Mouse (Mus musculus) layer of hippocampus, postnatal 36 days (tissue): Measurements from ENCODE around the gene Dmrt3. TPM values are rescaled to one million over a fixed set of nuclear protein-coding genes. Genes with fewer than 3 reads are reported as not detected.

Experiments
- DNase-seq, 2 experiments: peaks; one replicate each; pipeline ENCODE4 v3.0.0; 2022
- total RNA-seq, 2 experiments: library from RNA; stranded (reverse); gene quantifications; 2 replicates each; pipeline ENCODE4 v1.2.3; 2021

The Dmrt3 gene
- under 1 TPM; 0.65 to 0.86 TPM for total RNA-seq

GRCm38 (mm10) chr19:25610015-25610410, at the start of gene Dmrt3:
TSS of gene Dmrt3 (plus strand) at chr19:25610301.
- DNase-seq = no peak

DNA sequence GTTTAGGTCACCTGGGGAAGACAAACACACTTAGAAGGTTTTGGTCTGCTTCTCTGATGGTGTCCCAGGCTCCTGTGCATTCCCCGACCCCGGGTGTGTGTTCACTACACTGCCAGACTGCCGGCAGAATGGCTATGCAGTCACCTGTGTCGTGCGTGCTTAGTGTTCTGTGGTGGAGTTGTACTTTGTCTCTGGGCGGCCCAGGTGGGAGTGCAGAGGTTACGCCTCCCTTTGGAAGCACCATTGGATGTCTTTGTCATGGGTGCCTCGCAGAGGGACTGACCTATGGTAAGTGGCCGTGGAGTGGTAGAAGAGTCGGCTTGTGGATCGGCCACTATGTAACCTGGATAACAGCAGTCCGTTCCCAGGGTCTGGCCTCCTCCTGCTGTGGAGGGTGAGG, 45.7 kb upstream of the Dmrt3 start:
- DNase-seq = no peak

DNA sequence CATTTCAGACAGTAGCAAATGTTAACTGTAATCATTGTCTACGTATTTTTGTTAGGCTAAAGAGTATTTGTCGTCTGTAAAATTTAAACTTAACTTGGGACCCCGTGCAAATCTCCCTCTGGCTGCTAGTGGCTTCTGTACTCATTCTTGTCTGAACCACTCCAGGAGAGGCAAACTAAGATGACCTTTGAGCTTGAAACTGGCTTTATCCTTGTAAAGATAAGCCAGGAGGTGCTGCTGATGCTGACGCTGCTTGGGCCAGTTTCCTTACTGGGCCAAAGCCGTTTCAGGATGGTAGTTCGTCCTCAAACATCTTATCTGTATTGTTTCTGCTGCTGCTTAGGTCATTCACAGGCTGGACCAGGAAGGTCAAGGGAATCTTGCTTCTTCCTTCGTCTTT, 40.3 kb upstream of the Dmrt3 start:
- DNase-seq = no peak

DNA sequence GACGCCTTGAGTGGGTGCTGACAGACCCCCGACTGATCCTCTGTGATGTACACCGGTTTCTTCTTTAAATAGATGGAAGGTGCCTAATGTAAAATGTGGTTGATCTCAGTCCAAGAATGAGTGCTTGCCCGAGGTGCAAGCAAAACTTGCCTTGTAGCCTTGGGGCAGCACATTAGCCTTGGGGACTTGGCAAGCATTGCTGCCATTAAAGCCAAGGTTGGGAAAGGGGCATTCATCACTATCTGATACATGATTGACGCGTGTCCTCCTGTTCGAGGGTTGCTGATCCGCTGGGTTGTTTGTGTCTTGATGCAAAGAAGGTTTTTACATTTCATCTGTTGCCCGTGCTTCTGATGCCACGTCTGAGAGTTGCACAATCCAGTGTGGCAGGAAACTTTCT, 35.7 kb upstream of the Dmrt3 start:
- DNase-seq = no peak

DNA sequence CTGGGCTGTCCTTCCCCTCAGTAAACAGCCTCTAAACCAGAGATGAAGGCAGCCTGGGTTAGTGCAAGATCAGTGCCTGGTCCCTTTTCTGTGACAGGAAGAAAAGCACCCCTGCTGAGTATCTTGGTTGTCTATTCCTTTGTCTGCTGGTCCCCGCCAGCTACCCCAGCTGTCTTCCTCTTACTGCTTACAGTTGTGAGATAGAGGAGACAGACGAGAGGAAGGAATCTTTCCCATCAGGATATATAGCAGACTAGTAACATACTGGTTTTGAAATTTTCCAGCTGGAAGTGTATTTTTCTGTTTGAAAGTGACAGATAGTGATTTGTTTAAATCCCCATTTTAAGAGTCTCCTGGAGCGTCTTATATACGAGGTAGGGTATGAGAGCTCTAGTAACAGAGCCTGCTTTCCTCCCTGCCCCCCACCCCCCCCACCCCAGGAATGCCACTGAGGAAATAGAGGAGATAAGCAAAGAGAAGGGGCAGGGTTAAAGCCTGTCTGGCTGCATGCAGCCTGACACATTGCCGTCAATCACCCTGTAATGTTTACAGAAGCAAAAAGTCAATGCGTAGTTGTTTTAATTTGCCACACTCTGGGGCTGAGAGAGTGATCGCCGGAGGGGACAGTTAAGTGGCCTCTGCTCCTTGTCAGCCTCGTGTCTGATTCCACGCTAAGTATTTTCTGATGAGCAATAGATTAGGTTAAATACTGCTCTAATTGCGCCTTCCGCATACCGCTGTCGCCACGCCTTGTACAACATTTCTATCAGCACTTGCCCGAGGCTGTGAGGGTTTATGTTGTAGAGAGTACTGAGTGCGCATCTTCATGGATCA, 34.9 kb upstream of the Dmrt3 start:
- DNase-seq = no peak

DNA sequence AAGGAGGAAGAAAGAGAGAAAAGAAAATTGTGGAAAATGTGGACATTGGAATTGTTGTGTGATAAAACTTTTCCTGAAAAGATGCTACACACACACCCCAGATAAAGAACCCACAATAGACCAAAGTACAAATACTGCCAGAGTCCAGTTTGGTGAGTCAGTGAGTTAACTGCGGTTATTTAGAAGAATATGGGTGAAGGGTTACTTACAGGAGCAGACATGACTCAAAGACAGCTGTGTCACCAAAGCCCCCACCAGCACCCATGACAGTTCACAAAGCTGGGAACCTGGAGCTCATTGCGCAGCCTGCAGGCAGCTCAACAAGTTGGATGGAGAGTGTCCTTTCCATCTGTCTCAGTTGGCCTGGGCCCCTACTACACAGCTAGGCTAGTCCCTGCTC, 31.7 kb upstream of the Dmrt3 start:
- no peak for DNase-seq

- no peak for DNase-seq
Measured at GRCm38 (mm10) chr19:25579440-25579839, 30.7 kb upstream of the Dmrt3 start.

DNA sequence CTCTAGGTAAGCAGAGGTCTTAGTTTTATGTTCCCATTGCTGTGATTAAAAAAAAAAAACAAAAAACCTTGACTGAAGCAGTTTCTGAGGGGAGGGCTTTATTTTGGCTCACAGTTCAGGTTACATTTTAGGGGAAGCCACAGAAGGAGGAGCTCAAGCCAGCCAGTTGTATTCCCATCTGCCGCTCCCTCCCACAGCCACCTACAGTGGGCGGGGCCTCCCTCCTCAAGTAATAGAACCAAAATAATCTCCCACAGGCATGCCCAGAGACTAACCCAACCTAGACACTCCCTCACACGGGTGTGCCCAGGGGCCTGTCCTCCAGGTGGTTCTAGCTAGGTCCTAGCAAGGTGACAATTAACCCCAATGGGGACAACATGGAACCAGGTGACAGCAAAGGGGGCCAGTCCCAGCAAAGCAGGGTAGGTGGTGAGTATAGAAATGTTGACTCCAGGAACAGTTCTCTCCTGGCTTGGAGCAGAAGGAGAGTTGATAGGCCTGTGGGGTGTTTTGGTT, 12.3 kb upstream of the Dmrt3 start:
- no peak for DNase-seq

DNA sequence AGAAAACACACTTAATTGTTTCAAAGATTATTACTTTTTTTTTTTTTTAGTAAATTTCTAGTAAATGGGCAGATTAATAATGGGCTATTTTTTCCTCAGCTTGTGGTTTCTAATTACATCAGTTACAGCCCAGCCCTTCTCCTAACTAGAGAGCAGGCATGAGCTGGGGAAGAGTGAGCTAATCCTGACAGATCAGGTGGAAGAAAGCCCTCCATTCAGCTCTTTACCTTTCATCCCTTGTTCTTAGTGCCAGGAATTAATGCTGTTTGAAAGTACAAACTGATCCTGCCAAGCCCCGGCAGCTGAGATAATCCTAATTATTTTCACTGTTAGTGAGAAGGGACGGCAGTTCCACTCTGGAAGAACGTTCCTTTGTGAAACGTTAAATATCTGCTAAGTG, 11.5 kb upstream of the Dmrt3 start:
- DNase-seq = no peak

DNA sequence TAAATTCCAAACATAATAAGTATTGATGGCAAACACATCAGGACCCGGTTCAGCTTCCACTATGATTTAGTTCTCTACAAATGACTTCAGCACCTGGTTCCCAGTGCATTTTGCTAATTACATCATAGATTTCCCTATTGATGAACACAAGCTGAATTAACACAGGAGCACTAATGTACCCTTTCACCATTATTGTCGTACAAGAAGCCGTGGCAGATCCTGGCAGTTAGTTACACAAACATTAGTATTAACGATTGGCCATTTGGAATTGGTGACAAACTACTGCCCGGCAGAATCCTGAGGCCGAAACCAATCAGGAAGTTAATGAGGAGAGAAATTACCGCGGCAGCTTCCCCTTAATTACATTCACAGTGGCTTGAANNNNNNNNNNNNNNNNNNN, 8.1 kb upstream of the Dmrt3 start:
- DNase-seq = no peak

DNA sequence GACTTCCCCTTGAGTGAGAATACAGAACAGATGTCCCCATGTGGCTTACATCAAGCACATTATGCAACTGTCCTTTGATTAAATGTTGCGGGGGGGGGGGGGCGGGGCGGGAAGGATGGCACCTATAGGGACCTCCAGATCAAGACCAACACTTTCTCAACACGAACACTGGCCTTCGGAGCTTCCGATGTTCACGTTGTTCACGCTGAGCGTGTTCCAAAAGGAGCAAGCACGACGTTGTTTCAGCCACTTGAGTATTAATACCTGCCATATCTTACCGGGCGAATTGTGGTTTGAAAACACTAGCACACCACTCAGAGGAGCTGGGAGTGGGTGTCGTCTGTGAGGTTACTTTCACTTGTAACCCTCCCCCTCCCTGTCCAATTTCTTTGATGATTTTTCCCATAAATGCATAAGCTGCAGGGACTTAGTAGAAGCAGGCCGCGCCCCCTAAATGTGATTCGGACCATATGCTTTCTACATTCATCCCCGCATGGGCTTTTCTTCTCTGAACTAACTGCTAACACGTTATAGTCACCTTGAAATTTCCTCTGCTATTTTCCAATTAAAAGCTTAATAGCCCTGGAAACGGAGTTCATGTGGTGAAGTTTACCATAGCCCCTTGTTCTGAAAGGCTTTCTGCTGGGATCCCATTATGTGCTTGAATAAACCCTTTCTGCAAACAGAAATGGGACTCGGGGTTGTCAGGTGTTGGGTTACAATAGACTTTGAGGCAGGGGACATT, 2.5 kb upstream of the Dmrt3 start:
- no peak for DNase-seq

GRCm38 (mm10) chr19:25608206-25608580, 1.9 kb upstream of the Dmrt3 start:
- DNase-seq = no peak

DNA sequence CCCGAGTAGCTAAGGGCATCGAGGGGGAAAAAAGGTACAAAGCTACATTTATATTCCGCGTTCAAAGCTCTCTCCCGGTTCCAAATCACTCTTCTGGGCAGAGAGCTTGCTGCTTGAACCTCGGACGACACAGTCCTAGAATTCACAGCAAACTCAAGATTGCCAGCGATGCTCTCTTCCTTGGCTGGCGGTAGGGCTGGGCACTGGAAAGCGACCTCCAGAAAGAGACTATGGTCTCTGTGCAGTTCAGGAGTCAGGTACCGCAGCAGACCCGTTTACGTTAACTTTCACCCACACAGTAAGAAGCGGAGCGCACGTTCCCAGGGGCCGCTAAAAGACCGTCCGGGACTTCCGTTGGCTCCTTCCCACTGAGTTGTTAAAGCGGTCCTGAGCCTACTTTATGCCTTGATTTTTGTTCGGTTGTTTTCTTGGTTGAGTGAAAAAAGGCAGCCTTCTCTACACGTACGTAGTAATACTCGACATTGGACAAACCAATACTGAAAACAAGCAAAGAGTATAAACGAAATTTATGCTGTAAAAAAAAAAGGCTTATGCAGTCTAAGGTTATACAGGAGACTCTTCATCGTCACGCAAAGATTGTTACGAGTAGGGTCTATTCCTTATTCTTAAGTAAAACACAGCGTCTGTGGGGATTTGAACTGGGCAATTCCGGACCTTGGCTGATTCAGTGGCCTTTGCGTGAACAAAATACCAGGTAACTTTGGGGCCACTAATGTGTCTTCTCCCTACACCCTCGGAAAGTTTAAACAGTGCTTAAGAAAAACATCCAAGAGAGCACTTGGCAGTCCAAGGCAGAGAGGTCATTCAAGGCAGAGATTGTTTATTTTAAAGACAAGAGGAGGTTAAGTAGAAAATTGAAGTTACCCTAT, 895 bp upstream of the Dmrt3 start:
- DNase-seq = no peak

DNA sequence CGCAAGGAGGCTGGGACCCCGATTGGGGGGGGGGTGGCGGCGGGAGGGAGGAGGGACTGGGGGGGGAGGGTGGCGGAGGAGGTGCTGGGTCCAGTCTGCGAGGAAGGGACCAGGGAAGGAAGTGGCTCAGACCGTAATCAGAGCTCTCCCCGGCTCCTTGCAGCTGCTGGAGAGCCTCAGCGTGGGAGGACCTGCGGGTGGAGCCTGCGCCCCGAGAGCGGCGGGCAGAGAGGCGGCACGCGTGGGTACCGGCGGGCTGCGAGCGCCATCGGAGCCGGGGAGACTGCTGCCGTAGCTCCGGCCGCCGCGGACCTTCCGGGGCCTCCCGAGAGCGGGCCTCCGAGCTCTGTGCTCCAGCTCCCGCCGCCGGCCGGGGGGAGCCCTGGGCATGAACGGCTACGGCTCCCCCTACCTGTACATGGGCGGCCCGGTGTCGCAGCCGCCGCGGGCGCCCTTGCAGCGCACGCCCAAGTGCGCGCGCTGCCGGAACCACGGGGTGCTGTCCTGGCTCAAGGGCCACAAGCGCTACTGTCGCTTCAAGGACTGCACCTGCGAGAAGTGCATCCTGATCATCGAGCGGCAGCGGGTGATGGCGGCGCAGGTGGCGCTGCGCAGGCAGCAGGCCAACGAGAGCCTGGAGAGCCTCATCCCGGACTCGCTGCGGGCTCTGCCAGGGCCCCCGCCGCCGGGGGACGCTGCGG, 460 bp downstream of the Dmrt3 start:
- DNase-seq = no peak

- no peak for DNase-seq
Measured at GRCm38 (mm10) chr19:25611116-25611515, 1.0 kb downstream of the Dmrt3 start.

- no peak for DNase-seq
Measured at GRCm38 (mm10) chr19:25611876-25612805, 2.0 kb downstream of the Dmrt3 start.

GRCm38 (mm10) chr19:25612806-25613295, 2.8 kb downstream of the Dmrt3 start:
- DNase-seq = no peak

GRCm38 (mm10) chr19:25613476-25614300, 3.6 kb downstream of the Dmrt3 start:
- DNase-seq = no peak

DNA sequence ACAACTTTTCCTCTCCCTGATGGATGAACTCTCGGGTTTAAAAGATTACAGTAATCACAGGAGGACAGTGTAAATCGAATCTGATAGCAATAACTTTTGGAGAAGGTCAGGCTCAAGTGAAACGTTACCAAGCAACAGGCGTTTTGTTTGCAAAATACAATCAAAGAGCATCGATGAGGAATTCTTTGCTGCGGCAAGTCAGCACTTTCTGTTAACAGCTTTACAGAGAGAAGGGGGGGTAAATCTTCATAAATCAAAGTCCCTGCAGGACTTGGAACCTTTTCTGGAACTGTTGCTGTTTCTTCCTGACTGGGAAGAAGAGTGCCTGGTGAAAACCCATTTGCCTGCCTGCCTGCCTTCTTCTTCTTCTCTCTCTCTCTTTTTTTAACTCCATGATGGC, 5.8 kb downstream of the Dmrt3 start:
- no peak for DNase-seq
